Mouse (Mus musculus) heart, embryonic 16.5 days (tissue): ENCODE results near the gene Emc6. TPM values are rescaled to one million over a fixed set of nuclear protein-coding genes. Genes with fewer than 3 reads are reported as not detected.

Experiments used
- ATAC-seq: fragments of 200-750 bp; cut with Nextera tagmentation; replicated peaks from 2 replicates; pipeline ENCODE4 v1.8.0; 2017; ENCODE audit warnings: moderate number of reproducible peaks; ENCODE audit not compliant: insufficient read depth, low FRiP score; ENCODE audit errors: extremely low read depth
- H3K27ac ChIP-seq: fragments of 300-500 bp; sonication (generic); 2 replicates; pipeline ENCODE4 v1.5.1; 2014; ENCODE audit warnings: mild to moderate bottlenecking, low read length, control low read depth, moderate library complexity
- H3K27me3 ChIP-seq: fragments of 300-500 bp; sonication (generic); 2 replicates; pipeline ENCODE4 v1.6.1; 2014; ENCODE audit warnings: low read length, mixed read lengths; ENCODE audit not compliant: control insufficient read depth, insufficient read depth
- H3K36me3 ChIP-seq: fragments of 300-500 bp; sonication (generic); 2 replicates; pipeline ENCODE4 v1.6.1; 2014; ENCODE audit not compliant: control insufficient read depth, insufficient read depth
- H3K4me1 ChIP-seq: fragments of 300-500 bp; sonication (generic); 2 replicates; pipeline ENCODE4 v1.6.1; 2014; ENCODE audit warnings: low read length, mixed read lengths; ENCODE audit not compliant: control insufficient read depth, insufficient read depth
- H3K4me2 ChIP-seq: fragments of 300-500 bp; sonication (generic); 2 replicates; pipeline ENCODE4 v1.6.1; 2014; ENCODE audit warnings: low read depth, mild to moderate bottlenecking, control low read depth, low read length
- H3K4me3 ChIP-seq: fragments of 300-500 bp; sonication (generic); 2 replicates; pipeline ENCODE4 v1.5.1; 2014; ENCODE audit warnings: mild to moderate bottlenecking, control low read depth, low read length
- H3K9ac ChIP-seq: fragments of 300-500 bp; sonication (generic); 2 replicates; pipeline ENCODE4 v1.6.1; 2014; ENCODE audit warnings: low read length, control low read depth
- H3K9me3 ChIP-seq: fragments of 300-500 bp; sonication (generic); replicated peaks from 2 replicates; pipeline ENCODE4 v1.6.1; 2016; ENCODE audit warnings: low read length; ENCODE audit not compliant: control insufficient read depth
- WGBS: fragments of 180-500 bp; shearing (Covaris S2); extraction: QIAGEN DNeasy Blood & Tissue Kit; methylation state at CpG from one replicate; pipeline ENCODE4 v1.1.7; 2014; 5-methylcytosine and 5-hydroxymethylcytosine counted together
- polyA plus RNA-seq: library from polyadenylated mRNA; unstranded; fragments of >200 nt; fragmentation: Nextera tagmentation; extraction: Ambion mirVana; gene quantifications from 2 replicates; pipeline ENCODE4 v1.2.1, GENCODE M21; 2015

The Emc6 gene
- polyA plus RNA-seq, 1 experiment from 2014 or later, result 113 TPM

DNA sequence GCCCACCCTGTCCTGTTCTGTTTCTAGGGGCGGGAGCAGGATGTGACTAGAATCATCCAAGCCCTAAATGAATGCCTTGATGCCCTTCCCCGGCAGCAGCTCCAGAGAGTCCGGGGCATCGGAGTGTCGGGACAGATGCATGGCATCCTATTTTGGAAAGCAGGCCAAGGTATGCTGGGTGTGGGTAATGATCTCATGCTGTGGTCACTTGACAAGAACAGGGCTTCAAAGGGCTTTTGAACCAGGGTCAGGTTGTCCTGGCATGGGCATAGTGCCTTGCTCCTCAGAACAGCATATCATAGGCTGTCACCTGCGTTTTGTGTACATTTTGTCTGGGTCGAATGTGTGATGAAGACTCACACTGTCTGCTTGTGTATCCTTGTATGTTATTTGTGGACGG lies 27.1 kb upstream of the Emc6 start:
- no peak overlapping the region for H3K9ac ChIP-seq
- H3K4me3 ChIP-seq, result no peak overlapping the region
- no peak overlapping the region for H3K4me2 ChIP-seq
- H3K27ac ChIP-seq, result no peak overlapping the region
- H3K9me3 ChIP-seq, result 0 out of 2 replicates have a peak, but pooled peaks cover 2% of the 10 kb centered on the region
- ATAC-seq, result no peak
- H3K4me1 ChIP-seq, result peaks cover 6% of the 10 kb centered on the region
- 75% methylated on average over 8 of the region's 8 CpGs for WGBS
- no peaks in the 10 kb centered on the region for H3K27me3 ChIP-seq
- no peaks in the 10 kb centered on the region for H3K36me3 ChIP-seq

GRCm38 (mm10) chr11:73201597-73201996 lies 24.8 kb upstream of the Emc6 start:
- no peak overlapping the region for H3K27ac ChIP-seq
- H3K36me3 ChIP-seq, result no peaks in the 10 kb centered on the region
- peaks cover 9% of the 10 kb centered on the region for H3K4me1 ChIP-seq
- WGBS, result 38% methylated on average over 4 of the region's 4 CpGs
- H3K4me3 ChIP-seq, result no peak overlapping the region
- H3K27me3 ChIP-seq, result no peaks in the 10 kb centered on the region
- H3K9ac ChIP-seq, result no peak overlapping the region
- H3K9me3 ChIP-seq, result no peaks in the 10 kb centered on the region
- ATAC-seq, result no peak
- H3K4me2 ChIP-seq, result no peak overlapping the region

DNA sequence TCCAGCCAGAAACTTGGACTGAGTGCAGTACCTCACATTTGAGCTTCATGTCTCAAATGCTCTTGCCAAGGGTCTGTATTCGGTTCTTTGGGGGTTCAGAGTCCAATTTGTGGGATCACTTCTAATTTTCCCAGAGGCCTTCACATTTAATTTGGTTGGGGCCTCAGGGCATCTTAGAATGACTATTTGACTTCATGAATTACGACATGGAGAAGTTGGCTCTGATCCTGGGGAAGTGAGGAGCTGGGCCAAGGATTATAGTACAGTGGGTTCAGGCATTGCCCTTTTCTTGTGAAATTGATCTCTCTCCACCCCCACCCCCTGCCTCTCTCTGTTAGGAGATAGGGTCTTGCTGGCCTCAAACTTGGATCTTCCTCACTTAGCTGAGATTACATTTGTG lies 24.2 kb upstream of the Emc6 start:
- Histone ChIP-seq H3K4me2 (no peak overlapping the region), H3K9ac (no peak overlapping the region), H3K27ac (no peak overlapping the region), H3K4me3 (no peak overlapping the region), H3K4me1 (peaks cover 9% of the 10 kb centered on the region), H3K36me3 (no peaks in the 10 kb centered on the region), H3K27me3 (no peaks in the 10 kb centered on the region), H3K9me3 (no peaks in the 10 kb centered on the region)
- no peak for ATAC-seq
- WGBS, result 77% methylated on average over 2 of the region's 2 CpGs

DNA sequence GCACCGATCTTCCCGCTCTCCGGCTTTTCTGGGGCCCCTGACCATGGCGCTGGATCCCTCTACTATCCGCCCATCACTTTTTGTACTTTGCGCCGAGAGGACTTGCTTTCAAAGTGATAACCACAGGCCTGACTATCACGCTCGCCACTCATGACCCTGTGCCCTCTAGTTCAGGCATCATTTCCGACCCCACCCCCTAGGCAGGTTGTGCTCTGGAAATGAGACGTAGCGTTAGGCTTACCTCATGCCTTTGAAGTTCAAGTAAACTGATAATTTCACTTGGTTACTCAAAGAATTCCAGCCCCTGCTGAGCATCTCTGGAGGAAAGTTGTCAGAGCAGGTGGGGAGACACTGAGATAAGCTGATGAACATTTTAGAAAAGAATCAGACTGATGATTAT lies 23.0 kb upstream of the Emc6 start:
- H3K4me1 ChIP-seq, result peaks cover 9% of the 10 kb centered on the region
- no peak for ATAC-seq
- peak overlapping the region; percentile 77 for H3K4me2 ChIP-seq
- no peak overlapping the region for H3K27ac ChIP-seq
- H3K36me3 ChIP-seq, result peaks cover 6% of the 10 kb centered on the region; the same call in 1 of the 2 replicates
- WGBS, result 1% methylated on average over 12 of the region's 12 CpGs
- no peaks in the 10 kb centered on the region for H3K9me3 ChIP-seq
- peak overlapping the region; percentile 92 for H3K9ac ChIP-seq
- H3K27me3 ChIP-seq, result no peaks in the 10 kb centered on the region
- peak overlapping the region; percentile 88 for H3K4me3 ChIP-seq

DNA sequence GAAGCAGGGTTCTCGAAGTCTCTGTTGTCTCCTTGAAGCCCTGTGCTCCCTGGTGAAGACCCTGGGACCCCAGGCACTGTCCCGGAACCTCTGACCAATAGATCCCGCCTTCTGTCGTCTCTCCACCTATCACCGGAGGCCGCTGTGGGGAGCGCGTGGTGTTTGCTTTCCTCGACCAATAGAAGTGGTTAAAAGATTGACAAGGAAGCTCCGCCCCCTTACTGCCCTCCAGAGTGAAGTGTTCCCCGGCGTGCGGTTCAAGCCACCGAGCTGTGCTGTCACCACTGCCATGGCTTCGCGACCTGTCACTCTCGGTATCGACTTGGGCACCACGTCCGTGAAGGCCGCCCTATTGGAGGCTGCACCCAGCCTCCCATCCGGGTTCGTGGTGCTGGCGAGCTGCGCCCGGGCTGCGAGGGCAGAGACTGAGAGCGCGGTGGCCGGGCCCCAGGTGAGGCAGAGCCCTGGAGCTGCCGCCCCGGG lies 22.4 kb upstream of the Emc6 start, which contains the start of gene Shpk:
Gene Shpk (plus strand): TSS at position 231 of the 483 bp plus-strand sequence.
- Histone ChIP-seq H3K4me2 (peak within 1 kb of the TSS; percentile 77), H3K27ac (peak within 1 kb of the TSS; percentile 41; the same call in 1 of the 2 replicates), H3K9ac (peak within 1 kb of the TSS; percentile 92), H3K4me3 (peak within 1 kb of the TSS; percentile 88), H3K36me3 (peaks cover 6% of the 10 kb centered on the region; the same call in 1 of the 2 replicates), H3K27me3 (no peaks in the 10 kb centered on the region), H3K9me3 (no peaks in the 10 kb centered on the region), H3K4me1 (peaks cover 9% of the 10 kb centered on the region)
- under 1% methylated on average over 32 of the region's 32 CpGs for WGBS
- peak; percentile 98 for ATAC-seq

GRCm38 (mm10) chr11:73198603-73199229 lies 21.9 kb upstream of the Emc6 start, which contains the start of gene Ctns:
Gene Ctns (minus strand): TSS chr11:73199042.
- H3K4me1 ChIP-seq, result peaks cover 9% of the 10 kb centered on the region
- H3K27ac ChIP-seq, result peak within 1 kb of the TSS; percentile 41; the same call in 1 of the 2 replicates
- ATAC-seq, result peak; percentile 96

GRCm38 (mm10) chr11:73198190-73198589 lies 21.4 kb upstream of the Emc6 start:
- H3K4me3 ChIP-seq, result peak overlapping the region; percentile 88
- H3K9ac ChIP-seq, result peak overlapping the region; percentile 92
- WGBS, result 5% methylated on average over 1 of the region's 1 CpGs
- H3K27me3 ChIP-seq, result no peaks in the 10 kb centered on the region
- H3K36me3 ChIP-seq, result peaks cover 6% of the 10 kb centered on the region; the same call in 1 of the 2 replicates
- no peak for ATAC-seq
- no peaks in the 10 kb centered on the region for H3K9me3 ChIP-seq
- H3K27ac ChIP-seq, result no peak overlapping the region
- peaks cover 9% of the 10 kb centered on the region for H3K4me1 ChIP-seq
- peak overlapping the region; percentile 77 for H3K4me2 ChIP-seq

More at GRCm38 (mm10) chr11:73198603-73199229, 21.9 kb upstream of the Emc6 start, which contains the start of gene Ctns:
- H3K9me3 ChIP-seq, result no peaks in the 10 kb centered on the region
- no peaks in the 10 kb centered on the region for H3K27me3 ChIP-seq
- peak within 1 kb of the TSS; percentile 88 for H3K4me3 ChIP-seq
- H3K9ac ChIP-seq, result peak within 1 kb of the TSS; percentile 92
- H3K36me3 ChIP-seq, result peaks cover 6% of the 10 kb centered on the region; the same call in 1 of the 2 replicates
- WGBS, result 2% methylated on average over 22 of the region's 22 CpGs
- peak within 1 kb of the TSS; percentile 77 for H3K4me2 ChIP-seq

- Histone ChIP-seq H3K27me3 (no peaks in the 10 kb centered on the region), H3K27ac (no peak overlapping the region), H3K9ac (no peak overlapping the region), H3K4me3 (no peak overlapping the region), H3K9me3 (no peaks in the 10 kb centered on the region), H3K4me2 (no peak overlapping the region), H3K4me1 (peaks cover 3% of the 10 kb centered on the region), H3K36me3 (peaks cover 8% of the 10 kb centered on the region; the same call in 1 of the 2 replicates)
- WGBS, result 59% methylated on average over 2 of the region's 2 CpGs
- no peak for ATAC-seq
Observed at GRCm38 (mm10) chr11:73194444-73194843, 17.6 kb upstream of the Emc6 start.

- peaks cover 8% of the 10 kb centered on the region; the same call in 1 of the 2 replicates for H3K36me3 ChIP-seq
- H3K4me1 ChIP-seq, result no peaks in the 10 kb centered on the region
- no peak for ATAC-seq
- no peak overlapping the region for H3K9ac ChIP-seq
- H3K4me3 ChIP-seq, result no peak overlapping the region
- H3K4me2 ChIP-seq, result no peak overlapping the region
- H3K9me3 ChIP-seq, result no peaks in the 10 kb centered on the region
- no peak overlapping the region for H3K27ac ChIP-seq
- 59% methylated on average over 6 of the region's 6 CpGs for WGBS
- H3K27me3 ChIP-seq, result no peaks in the 10 kb centered on the region
Observed at GRCm38 (mm10) chr11:73193047-73193446, 16.2 kb upstream of the Emc6 start.
